Mouse (Mus musculus): ENCODE data around the gene Pbld2. TPM values are rescaled to one million over a fixed set of nuclear protein-coding genes. Genes with fewer than 3 reads are reported as not detected.
A peak's percentile ranks its signal among the peaks of the same experiment; 100 is the strongest.

Gene Pbld2
- total and polyA plus RNA-seq, 3 experiments, result 0.15 TPM; not detected in 1

DNA sequence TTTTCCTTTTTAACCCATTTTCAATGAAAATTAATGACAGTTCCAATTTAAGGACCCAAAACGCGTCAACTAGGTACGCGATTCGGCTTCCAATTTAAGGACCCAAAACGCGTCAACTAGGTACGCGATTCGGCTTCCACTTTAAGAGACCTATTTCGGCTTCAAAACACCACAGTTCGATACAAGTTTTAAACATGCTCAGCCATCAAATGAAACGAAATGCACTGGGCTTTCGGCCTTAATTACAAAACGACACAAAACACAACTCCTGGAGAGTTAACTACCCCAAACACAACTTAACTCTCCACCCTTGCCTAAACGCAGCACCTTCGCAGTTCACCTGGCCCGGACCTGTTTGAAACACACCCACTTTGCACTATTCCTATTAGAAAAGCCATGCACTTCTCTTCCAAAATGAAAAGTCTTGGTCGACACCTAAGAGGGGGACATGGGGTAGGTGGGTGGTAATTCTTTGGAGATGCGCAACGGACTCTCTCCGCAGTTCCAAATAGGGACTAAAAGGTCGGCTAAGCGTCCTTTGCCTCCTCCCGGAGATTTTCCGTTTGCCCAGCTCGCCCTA lies 1.5 kb upstream of the Pbld2 start:
- peak overlapping the region; percentile 98 for H3K9ac ChIP-seq (ENCODE audit: control insufficient read depth, low read depth, low read length, poor library complexity, severe bottlenecking)
- no peaks in the 10 kb centered on the region for H3K27me3 ChIP-seq (ENCODE audit: control insufficient read depth in 1 of 2, insufficient read depth in 2 of 2, low read length in 2 of 2)
- peaks cover 2 to 12% of the 10 kb centered on the region in 2 experiments for H3K4me1 ChIP-seq (ENCODE audit: control insufficient read depth in 1 of 2, insufficient read depth in 2 of 2, low read length in 2 of 2)
- DNase-seq (ENCODE audit: low read depth, low spot score), result peak; percentile 51
- H3K79me2 ChIP-seq (ENCODE audit: control insufficient read depth, insufficient read depth, low read length, poor library complexity), result peaks cover 45% of the 10 kb centered on the region
- TF ChIP-seq TAL1 (IDR thresholded peaks at IDR 0.05; ENCODE audit: low read length) (no peak), ZKSCAN1 (IDR thresholded peaks at IDR 0.05; ENCODE audit: low read depth, low read length) (no peak), GATA1 (IDR thresholded peaks at IDR 0.05; ENCODE audit: low read depth, low read length) (no peak), CHD1 (IDR thresholded peaks at IDR 0.05; ENCODE audit: low read depth, low read length) (0 out of 2 replicates have a peak, but pooled peaks have one; percentile 6), POLR2A (IDR thresholded peaks at IDR 0.05; ENCODE audit: control insufficient read depth in 1 of 2, insufficient read depth in 1 of 2, low read depth in 1 of 2, low read length in 2 of 2, poor library complexity in 1 of 2) (no peak), ZC3H11A (IDR thresholded peaks at IDR 0.05; ENCODE audit: low read depth, low read length) (no peak)
- H3K36me3 ChIP-seq (ENCODE audit: control insufficient read depth in 1 of 2, insufficient read depth in 2 of 2, low read length in 2 of 2), result peaks cover 9 to 29% of the 10 kb centered on the region in 2 experiments; a peak in 3 of 4 replicates
- H3K4me3 ChIP-seq (ENCODE audit: control insufficient read depth in 1 of 2, insufficient read depth in 1 of 2, low read depth in 2 of 2, low read length in 2 of 2), result peak overlapping the region; percentile 91 to 97
- peak overlapping the region; percentile 97 for H3K27ac ChIP-seq (ENCODE audit: control insufficient read depth, low read depth, low read length)
- no peaks in the 10 kb centered on the region for H3K9me3 ChIP-seq (replicated peaks; ENCODE audit: insufficient read depth, low read length)

DNA sequence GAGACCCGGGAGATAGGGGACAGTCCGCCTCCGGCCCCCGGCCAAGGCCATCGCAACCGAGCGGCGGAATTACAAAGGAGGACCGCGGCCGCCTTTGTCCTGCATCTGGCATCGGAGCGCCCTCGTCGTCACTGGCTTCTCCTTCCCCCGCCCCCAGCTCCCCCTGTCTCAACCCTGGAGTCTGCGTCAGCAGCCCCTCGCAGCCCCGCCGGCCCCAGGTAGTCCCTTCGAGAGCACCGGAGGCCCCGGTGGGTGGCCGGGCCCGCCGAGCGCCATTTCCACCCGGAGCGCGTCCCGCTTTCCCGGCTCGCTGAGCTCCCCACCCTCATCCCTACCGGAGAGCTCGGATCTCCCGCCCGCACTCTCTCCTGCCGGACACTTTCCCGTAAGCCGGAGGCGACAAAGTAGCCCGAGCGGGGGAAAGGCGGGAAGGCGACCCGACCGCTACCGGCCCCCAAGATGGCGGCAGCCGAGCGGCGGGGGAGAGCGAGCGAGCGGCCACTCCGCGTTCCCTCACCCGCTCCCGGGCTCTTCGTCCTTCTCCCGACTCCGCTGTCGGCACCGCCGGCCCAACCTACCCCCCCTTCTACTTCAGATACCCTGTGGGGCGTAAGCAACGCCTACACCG lies 880 bp upstream of the Pbld2 start:
- peak; percentile 62 for DNase-seq (ENCODE audit: low read depth, low spot score)
- peak; percentile 35; the same call in 1 of the 2 replicates for TF ChIP-seq MAZ (IDR thresholded peaks at IDR 0.05; ENCODE audit: low read depth, low read length)
- TF ChIP-seq UBTF (IDR thresholded peaks at IDR 0.05; ENCODE audit: borderline replicate concordance, insufficient read depth, low read depth, low read length), result no peak
- peak overlapping the region; percentile 98 for H3K9ac ChIP-seq (ENCODE audit: control insufficient read depth, low read depth, low read length, poor library complexity, severe bottlenecking)
- peaks cover 2 to 12% of the 10 kb centered on the region in 2 experiments for H3K4me1 ChIP-seq (ENCODE audit: control insufficient read depth in 1 of 2, insufficient read depth in 2 of 2, low read length in 2 of 2)
- H3K36me3 ChIP-seq (ENCODE audit: control insufficient read depth in 1 of 2, insufficient read depth in 2 of 2, low read length in 2 of 2), result peaks cover 3 to 29% of the 10 kb centered on the region in 2 experiments; a peak in 3 of 4 replicates
- no peaks in the 10 kb centered on the region for H3K9me3 ChIP-seq (replicated peaks; ENCODE audit: insufficient read depth, low read length)
- peak overlapping the region; percentile 97 for H3K27ac ChIP-seq (ENCODE audit: control insufficient read depth, low read depth, low read length)
- H3K79me2 ChIP-seq (ENCODE audit: control insufficient read depth, insufficient read depth, low read length, poor library complexity), result peaks cover 43% of the 10 kb centered on the region
- peak overlapping the region; percentile 91 to 97 for H3K4me3 ChIP-seq (ENCODE audit: control insufficient read depth in 1 of 2, insufficient read depth in 1 of 2, low read depth in 2 of 2, low read length in 2 of 2)
- H3K27me3 ChIP-seq (ENCODE audit: control insufficient read depth in 1 of 2, insufficient read depth in 2 of 2, low read length in 2 of 2), result no peaks in the 10 kb centered on the region

DNA sequence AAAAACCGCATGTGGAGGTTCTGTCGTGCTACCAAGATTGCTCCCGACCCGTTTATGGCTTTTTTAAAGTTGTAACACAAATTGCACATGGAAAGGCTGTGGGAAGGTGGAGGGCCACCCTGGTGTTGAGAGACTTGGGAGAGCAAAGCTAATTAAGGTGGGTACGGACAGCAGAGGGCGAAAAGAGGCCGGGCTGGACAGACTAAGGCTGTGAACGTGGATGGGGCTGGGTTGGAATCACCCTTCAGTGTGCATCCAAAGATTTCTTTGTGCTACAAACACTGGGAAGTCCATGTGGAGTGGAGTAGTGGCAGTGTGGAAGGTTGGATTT lies 430 bp downstream of the Pbld2 start:
- Histone ChIP-seq H3K27ac (ENCODE audit: control insufficient read depth, low read depth, low read length) (peak overlapping the region; percentile 98), H3K79me2 (ENCODE audit: control insufficient read depth, insufficient read depth, low read length, poor library complexity) (peaks cover 37% of the 10 kb centered on the region), H3K9me3 (replicated peaks; ENCODE audit: insufficient read depth, low read length) (no peaks in the 10 kb centered on the region), H3K27me3 (ENCODE audit: control insufficient read depth in 1 of 2, insufficient read depth in 2 of 2, low read length in 2 of 2) (no peaks in the 10 kb centered on the region), H3K36me3 (ENCODE audit: control insufficient read depth in 1 of 2, insufficient read depth in 2 of 2, low read length in 2 of 2) (peaks cover 0 to 29% of the 10 kb centered on the region in 2 experiments; a peak in 2 of 4 replicates), H3K4me3 (ENCODE audit: control insufficient read depth in 1 of 2, insufficient read depth in 1 of 2, low read depth in 2 of 2, low read length in 2 of 2) (peak overlapping the region; percentile 79 to 81), H3K4me1 (ENCODE audit: control insufficient read depth in 1 of 2, insufficient read depth in 2 of 2, low read length in 2 of 2) (peaks cover 2 to 12% of the 10 kb centered on the region in 2 experiments), H3K9ac (ENCODE audit: control insufficient read depth, low read depth, low read length, poor library complexity, severe bottlenecking) (peak overlapping the region; percentile 89)
- TF ChIP-seq GABPA (IDR thresholded peaks at IDR 0.05; ENCODE audit: low read depth, low read length), result no peak
- TF ChIP-seq CTCF (IDR thresholded peaks at IDR 0.05 in 2 of 3, conservative IDR thresholded peaks at IDR 0.05 in 1 of 3; ENCODE audit: control insufficient read depth in 1 of 3, insufficient read depth in 1 of 3, low read depth in 2 of 3, low read length in 3 of 3, poor library complexity in 1 of 3, severe bottlenecking in 1 of 3), result peak in 1 of 3 experiments; percentile 24; a peak in 2 of 6 replicates
- TF ChIP-seq TCF12 (IDR thresholded peaks at IDR 0.05; ENCODE audit: low read depth, low read length), result no peak
- peak; percentile 30 for TF ChIP-seq SMC3 (IDR thresholded peaks at IDR 0.05; ENCODE audit: low read depth, low read length)
- 0 out of 2 replicates have a peak, but pooled peaks have one; percentile 67 for TF ChIP-seq CHD1 (IDR thresholded peaks at IDR 0.05; ENCODE audit: low read depth, low read length)
- DNase-seq (ENCODE audit: low read depth, low spot score), result no peak

Data from MEL (cell line).